Mouse (Mus musculus) left cerebral cortex, postnatal 25 days (tissue): ENCODE measurements around the gene Trim28. TPM values are rescaled to one million over a fixed set of nuclear protein-coding genes. Genes with fewer than 3 reads are reported as not detected.

Experiments used
- DNase-seq, 2 experiments: peaks; one replicate each; pipeline ENCODE4 v3.0.0; 2022; ENCODE audit warnings: low spot score in 2 of 2, mixed read lengths in 1 of 2
- intact Hi-C: fragments of 180-260 bp; cut with DNase I; formaldehyde crosslinking; loops from one replicate; pipeline ENCODE4 v1.15.1; 2025
- total RNA-seq, 2 experiments: library from RNA; stranded (reverse); gene quantifications; 2 replicates each; pipeline ENCODE4 v1.2.3; 2021

The Trim28 gene
- total RNA-seq, result 100 to 1,000 TPM; 210 to 221 TPM

- no peak for DNase-seq
- intact Hi-C loops, result no loop called here
Measured at GRCm38 (mm10) chr7:12998851-12999250, at the start of gene Trim28. TSS of gene Trim28 (plus strand) at chr7:12999114.

GRCm38 (mm10) chr7:12949872-12950229 is 49.1 kb upstream of the Trim28 start:
- intact Hi-C loops, result loop anchor here (5.0 kb wide), 1 partner anchor 38 kb away; no protein-coding TSS in a partner anchor

GRCm38 (mm10) chr7:12954896-12955295 is 44.0 kb upstream of the Trim28 start:
- DNase-seq, result no peak
- intact Hi-C loops, result no loop called here

More at GRCm38 (mm10) chr7:12949872-12950229, 49.1 kb upstream of the Trim28 start:
- no peak for DNase-seq

- intact Hi-C loops, result no loop called here
- no peak for DNase-seq
Measured at GRCm38 (mm10) chr7:12957511-12957910, 41.4 kb upstream of the Trim28 start.

GRCm38 (mm10) chr7:12958948-12959347 is 40.0 kb upstream of the Trim28 start:
- no peak for DNase-seq
- intact Hi-C loops, result no loop called here

GRCm38 (mm10) chr7:12959718-12960117 is 39.2 kb upstream of the Trim28 start:
- no peak for DNase-seq
- intact Hi-C loops, result no loop called here

GRCm38 (mm10) chr7:12961511-12962141 is 37.3 kb upstream of the Trim28 start:
- peak; percentile 46 to 76 for DNase-seq
- intact Hi-C loops, result no loop called here

GRCm38 (mm10) chr7:12965678-12966091 is 33.2 kb upstream of the Trim28 start, which contains the start of gene Zfp324:
TSS of gene Zfp324 (plus strand) at chr7:12965838.
- DNase-seq, result peak; percentile 92 to 97

GRCm38 (mm10) chr7:12966104-12966845 is 32.6 kb upstream of the Trim28 start:
- no peak for DNase-seq
- intact Hi-C loops, result loop anchor here (5.0 kb wide), 1 partner anchor 44 kb away; the partner anchor contains the start of gene Rps5

More at GRCm38 (mm10) chr7:12965678-12966091, 33.2 kb upstream of the Trim28 start, which contains the start of gene Zfp324:
- intact Hi-C loops, result loop anchor here (2.0 to 5.0 kb wide), 2 partner anchors 13 to 43 kb away; partner anchors contain the start of gene Rps5

GRCm38 (mm10) chr7:12970906-12971305 is 28.0 kb upstream of the Trim28 start:
- intact Hi-C loops, result no loop called here

GRCm38 (mm10) chr7:12977682-12978389 is 21.1 kb upstream of the Trim28 start, which contains the start of gene Zfp446:
TSS of gene Zfp446 (plus strand) at chr7:12977848.
- intact Hi-C loops, result loop anchor here (2.0 to 5.0 kb wide), 3 partner anchors 13 to 59 kb away; partner anchors contain the start of genes Ube2m and Zfp324
- peak; percentile 100 for DNase-seq

More at GRCm38 (mm10) chr7:12970906-12971305, 28.0 kb upstream of the Trim28 start:
- DNase-seq, result no peak

GRCm38 (mm10) chr7:12978931-12979722 is 19.8 kb upstream of the Trim28 start:
- DNase-seq, result no peak
- intact Hi-C loops, result loop anchor here (2.0 to 5.0 kb wide), 3 partner anchors 14 to 58 kb away; partner anchors contain the start of genes Ube2m and Zfp324

- intact Hi-C loops, result loop anchor here (2.0 to 5.0 kb wide), 3 partner anchors 15 to 58 kb away; partner anchors contain the start of genes Ube2m and Zfp324
- no peak for DNase-seq
Measured at GRCm38 (mm10) chr7:12979776-12980175, 19.1 kb upstream of the Trim28 start.

GRCm38 (mm10) chr7:12980291-12980690 is 18.6 kb upstream of the Trim28 start:
- intact Hi-C loops, result no loop called here
- no peak for DNase-seq

- no peak for DNase-seq
- intact Hi-C loops, result no loop called here
Measured at GRCm38 (mm10) chr7:12985724-12986123, 13.2 kb upstream of the Trim28 start.

GRCm38 (mm10) chr7:12986906-12987305 is 12.0 kb upstream of the Trim28 start:
- intact Hi-C loops, result no loop called here
- no peak for DNase-seq

- no peak for DNase-seq
- intact Hi-C loops, result no loop called here
Measured at GRCm38 (mm10) chr7:12987409-12988189, 11.3 kb upstream of the Trim28 start.

GRCm38 (mm10) chr7:12992222-12992621 is 6.7 kb upstream of the Trim28 start:
- DNase-seq, result no peak
- intact Hi-C loops, result no loop called here
